Mouse (Mus musculus) heart, postnatal 0 days (tissue): ENCODE data around the gene Ccdc93. TPM values are rescaled to one million over a fixed set of nuclear protein-coding genes. Genes with fewer than 3 reads are reported as not detected.

Experiments
- ATAC-seq: fragments of 200-750 bp; cut with Nextera tagmentation; 2 replicates; pipeline ENCODE4 v1.8.0; 2017; ENCODE audit warnings: low read depth, moderate number of reproducible peaks, moderate library complexity; ENCODE audit not compliant: insufficient read depth
- DNase-seq: peaks from one replicate; pipeline ENCODE4 v3.0.0-alpha.2; 2016; ENCODE audit warnings: low spot score
- H3K27ac ChIP-seq: fragments of 300-500 bp; sonication (generic); 2 replicates; pipeline ENCODE4 v1.5.1; 2014; ENCODE audit warnings: low read depth, mild to moderate bottlenecking
- H3K27me3 ChIP-seq: fragments of 300-500 bp; sonication (generic); 2 replicates; pipeline ENCODE4 v1.6.1; 2014; ENCODE audit warnings: low read length, mixed read lengths; ENCODE audit not compliant: control insufficient read depth, insufficient read depth
- H3K36me3 ChIP-seq: fragments of 300-500 bp; sonication (generic); replicated peaks from 2 replicates; pipeline ENCODE4 v1.6.1; 2014; ENCODE audit warnings: low read length, mixed read lengths; ENCODE audit not compliant: control insufficient read depth, insufficient read depth
- H3K4me1 ChIP-seq: fragments of 300-500 bp; sonication (generic); 2 replicates; pipeline ENCODE4 v1.6.1; 2014; ENCODE audit warnings: antibody characterized with exemption; ENCODE audit not compliant: control insufficient read depth, insufficient read depth
- H3K4me2 ChIP-seq: fragments of 300-500 bp; sonication (generic); 2 replicates; pipeline ENCODE4 v1.6.1; 2014; ENCODE audit warnings: low read depth, mild to moderate bottlenecking, low read length, moderate library complexity
- H3K4me3 ChIP-seq: fragments of 300-500 bp; sonication (generic); 2 replicates; pipeline ENCODE4 v1.5.1; 2014; ENCODE audit warnings: low read depth, low read length
- H3K9ac ChIP-seq: fragments of 300-500 bp; sonication (generic); replicated peaks from 2 replicates; pipeline ENCODE4 v1.6.1; 2014; ENCODE audit warnings: low read depth, low read length, mixed read lengths
- H3K9me3 ChIP-seq: fragments of 300-500 bp; sonication (generic); replicated peaks from 2 replicates; pipeline ENCODE4 v1.6.1; 2016; ENCODE audit warnings: low read length; ENCODE audit not compliant: control insufficient read depth
- CTCF ChIP-seq: IDR thresholded peaks from 2 replicates; pipeline ENCODE4 v1.5.1; 2016; ENCODE audit warnings: antibody characterized with exemption, control low read depth, low read depth
- EP300 ChIP-seq: IDR thresholded peaks from 2 replicates; pipeline ENCODE4 v1.6.1; 2016; ENCODE audit warnings: antibody characterized with exemption, low read depth
- WGBS: fragments of 180-500 bp; shearing (Covaris S2); extraction: QIAGEN DNeasy Blood & Tissue Kit; methylation state at CpG from one replicate; pipeline ENCODE4 v1.1.7; 2014; 5-methylcytosine and 5-hydroxymethylcytosine counted together
- polyA plus RNA-seq: library from polyadenylated mRNA; unstranded; fragments of >200 nt; fragmentation: Nextera tagmentation; extraction: Ambion mirVana; gene quantifications from 2 replicates; pipeline ENCODE4 v1.2.1, GENCODE M21; 2015
- total RNA-seq: library from RNA; depleted of rRNA; stranded (reverse); fragments of >200 nt; gene quantifications from 2 replicates; pipeline ENCODE4 v1.2.3, GENCODE M21; 2014; ENCODE audit warnings: low replicate concordance

The Ccdc93 gene
- total and polyA plus RNA-seq, 2 experiments from 2014 or later: 3.9 to 4.5 TPM

GRCm38 (mm10) chr1:121477716-121478115, 46.9 kb downstream of the Ccdc93 start:
- H3K9me3 ChIP-seq: no peaks in the 10 kb centered on the region

GRCm38 (mm10) chr1:121478284-121478980, 47.6 kb downstream of the Ccdc93 start:
- H3K27me3 ChIP-seq: no peaks in the 10 kb centered on the region
- H3K27ac ChIP-seq: peak overlapping the region; percentile 65; the same call in 1 of the 2 replicates
- H3K4me3 ChIP-seq: no peak overlapping the region
- peaks cover 77% of the 10 kb centered on the region for H3K36me3 ChIP-seq
- H3K9me3 ChIP-seq: 0 out of 2 replicates have a peak, but pooled peaks cover 3% of the 10 kb centered on the region
- ATAC-seq (no peak), DNase-seq (no peak)
- no peaks in the 10 kb centered on the region for H3K4me1 ChIP-seq
- no peak overlapping the region for H3K9ac ChIP-seq
- no peak overlapping the region for H3K4me2 ChIP-seq
- 70% methylated on average over 12 of the region's 12 CpGs for WGBS
- TF ChIP-seq CTCF: no peak
- TF ChIP-seq EP300: no peak

More at GRCm38 (mm10) chr1:121477716-121478115, 46.9 kb downstream of the Ccdc93 start:
- H3K4me2 ChIP-seq: no peak overlapping the region
- WGBS: 84% methylated on average over 5 of the region's 5 CpGs
- no peaks in the 10 kb centered on the region for H3K4me1 ChIP-seq
- TF ChIP-seq EP300 (no peak), CTCF (no peak)
- peaks cover 70% of the 10 kb centered on the region for H3K36me3 ChIP-seq
- DNase-seq: no peak
- no peak for ATAC-seq
- peak overlapping the region; percentile 65; the same call in 1 of the 2 replicates for H3K27ac ChIP-seq
- no peaks in the 10 kb centered on the region for H3K27me3 ChIP-seq
- no peak overlapping the region for H3K4me3 ChIP-seq
- no peak overlapping the region for H3K9ac ChIP-seq

GRCm38 (mm10) chr1:121479403-121479802, 48.6 kb downstream of the Ccdc93 start:
- H3K4me1 ChIP-seq: no peaks in the 10 kb centered on the region
- 90% methylated on average over 5 of the region's 5 CpGs for WGBS
- no peaks in the 10 kb centered on the region for H3K27me3 ChIP-seq
- no peak overlapping the region for H3K27ac ChIP-seq
- H3K4me2 ChIP-seq: no peak overlapping the region
- DNase-seq (no peak), ATAC-seq (no peak)
- 0 out of 2 replicates have a peak, but pooled peaks cover 3% of the 10 kb centered on the region for H3K9me3 ChIP-seq
- H3K4me3 ChIP-seq: no peak overlapping the region
- no peak overlapping the region for H3K9ac ChIP-seq
- H3K36me3 ChIP-seq: peaks cover 77% of the 10 kb centered on the region
- TF ChIP-seq CTCF: no peak
- no peak for TF ChIP-seq EP300

GRCm38 (mm10) chr1:121483091-121483490, 52.2 kb downstream of the Ccdc93 start:
- no peak for TF ChIP-seq CTCF
- no peak for TF ChIP-seq EP300
- no peak for ATAC-seq

GRCm38 (mm10) chr1:121486803-121487202, 56.0 kb downstream of the Ccdc93 start:
- WGBS: 95% methylated on average over 6 of the region's 6 CpGs
- H3K9me3 ChIP-seq: 0 out of 2 replicates have a peak, but pooled peaks cover 3% of the 10 kb centered on the region
- H3K36me3 ChIP-seq: peaks cover 67% of the 10 kb centered on the region
- TF ChIP-seq CTCF (no peak), EP300 (no peak)
- no peaks in the 10 kb centered on the region for H3K4me1 ChIP-seq
- no peak for ATAC-seq
- H3K27ac ChIP-seq: no peak overlapping the region
- H3K4me3 ChIP-seq: no peak overlapping the region
- no peaks in the 10 kb centered on the region for H3K27me3 ChIP-seq
- H3K9ac ChIP-seq: no peak overlapping the region
- no peak overlapping the region for H3K4me2 ChIP-seq
- DNase-seq: no peak

More at GRCm38 (mm10) chr1:121483091-121483490, 52.2 kb downstream of the Ccdc93 start:
- Histone ChIP-seq H3K36me3 (peaks cover 81% of the 10 kb centered on the region), H3K9ac (no peak overlapping the region), H3K4me1 (no peaks in the 10 kb centered on the region), H3K4me3 (no peak overlapping the region), H3K4me2 (no peak overlapping the region), H3K27me3 (no peaks in the 10 kb centered on the region), H3K27ac (no peak overlapping the region), H3K9me3 (0 out of 2 replicates have a peak, but pooled peaks cover 3% of the 10 kb centered on the region)
- DNase-seq: no peak
- 60% methylated on average over 4 of the region's 4 CpGs for WGBS
